Mouse (Mus musculus) brain, adult 2 months (tissue): ENCODE results near the gene Pcp4l1.
A peak's percentile ranks its signal among the peaks of the same experiment; 100 is the strongest.
"Not testable (repeated sequence)": the region's sequence is repeated elsewhere in the genome, so short reads cannot be mapped to it uniquely, and the experiment has no call there.

Experiments used
- DNase-seq: peaks from one replicate; pipeline ENCODE4 v3.0.0; 2011; ENCODE audit warnings: low read depth, low spot score

Pcp4l1 gene

GRCm38 (mm10) chr1:171137486-171138155, 58.4 kb downstream of the Pcp4l1 start:
- DNase-seq: not testable (repeated sequence)

- no peak for DNase-seq
These were observed 60.5 kb downstream of the Pcp4l1 start for GRCm38 (mm10) chr1:171135600-171135999.

GRCm38 (mm10) chr1:171130971-171131370, 65.1 kb downstream of the Pcp4l1 start:
- DNase-seq: no peak

- peak; percentile 88 for DNase-seq
These were observed 66.8 kb downstream of the Pcp4l1 start for GRCm38 (mm10) chr1:171129251-171129650.

GRCm38 (mm10) chr1:171124398-171124797, 71.7 kb downstream of the Pcp4l1 start:
- DNase-seq: no peak
